Mouse (Mus musculus): ENCODE measurements around the gene Zfhx3.
"Not testable (repeated sequence)": the region's sequence is repeated elsewhere in the genome, so short reads cannot be mapped to it uniquely, and the experiment has no call there.

Gene Zfhx3

DNA sequence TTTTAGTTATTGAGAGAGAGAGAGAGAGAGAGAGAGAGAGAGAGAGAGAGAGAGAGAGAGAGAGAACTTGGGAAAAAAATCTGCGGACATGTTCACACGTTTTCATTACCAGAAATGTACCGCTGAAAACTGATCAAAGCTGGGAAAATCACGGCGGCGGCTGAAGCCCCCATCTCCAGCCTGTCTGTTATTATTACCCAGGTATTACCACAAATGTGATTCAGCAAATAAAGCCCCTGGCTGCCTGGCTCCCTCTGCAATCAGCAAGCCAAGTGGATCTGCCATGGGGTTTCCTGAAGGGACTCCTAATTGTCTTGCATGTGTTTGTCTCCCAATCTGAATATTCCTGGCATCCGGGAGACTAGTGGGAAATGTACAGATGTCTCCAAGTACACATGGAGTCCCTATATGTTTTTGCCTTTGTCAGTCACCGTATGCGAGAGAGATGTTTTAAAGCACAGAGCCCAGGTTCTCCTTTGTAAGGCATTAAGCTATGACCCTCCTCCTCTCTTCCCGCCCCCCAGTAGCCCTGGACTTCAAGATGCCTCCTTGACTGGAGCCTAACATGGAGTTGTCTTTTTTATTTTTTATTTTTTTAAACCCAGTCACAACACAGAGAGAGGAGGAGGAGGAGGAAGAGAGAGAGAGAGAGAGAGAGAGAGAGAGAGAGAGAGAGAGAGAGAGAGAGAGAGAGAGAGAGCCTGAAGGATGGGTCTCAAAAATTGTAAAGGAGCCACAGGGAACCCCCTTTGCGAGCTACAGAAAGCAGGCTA, at the start of gene Zfhx3:
Zfhx3 (plus strand) TSS at position 723 of the 773 bp plus-strand sequence.
- DNase-seq = no peak

DNA sequence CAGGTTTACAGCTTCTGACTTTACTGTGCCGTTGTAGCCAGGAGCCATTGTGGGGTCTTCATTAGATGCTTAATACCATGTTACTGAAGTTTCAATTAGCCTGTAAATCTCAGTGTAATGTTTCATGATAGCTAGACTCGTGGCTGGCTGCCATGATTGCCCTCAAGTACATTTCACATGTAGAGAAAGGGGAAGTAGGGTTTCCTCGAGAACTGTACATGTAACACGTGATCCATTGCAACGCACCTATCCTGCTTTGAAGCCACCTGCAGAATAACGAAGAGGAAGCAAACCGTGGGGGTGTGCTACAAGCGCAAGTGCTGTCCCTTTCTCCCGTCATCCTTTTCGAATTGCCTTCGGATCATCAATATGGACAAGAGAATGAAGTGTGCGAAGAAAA, 23.5 kb upstream of the Zfhx3 start:
- no peak for DNase-seq

DNA sequence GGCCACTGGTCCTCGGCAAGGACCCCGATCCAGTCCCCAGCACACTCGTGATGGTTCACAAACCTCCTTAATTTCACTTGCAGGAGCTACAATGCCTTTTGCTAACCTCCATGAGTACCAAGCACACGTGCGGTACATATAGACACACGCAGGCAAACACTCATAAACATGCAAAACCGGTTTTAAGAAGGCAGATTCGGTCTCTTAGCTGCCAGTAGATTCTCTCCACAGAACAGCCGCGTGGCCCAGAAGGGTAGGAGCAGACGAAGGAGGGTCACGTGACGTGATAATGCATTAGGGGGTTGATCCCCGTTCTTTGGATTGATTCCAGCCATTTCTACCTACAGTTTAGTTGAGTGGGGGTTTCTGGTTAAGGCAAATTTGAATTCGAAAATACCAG, 16.3 kb upstream of the Zfhx3 start:
- DNase-seq = no peak

DNA sequence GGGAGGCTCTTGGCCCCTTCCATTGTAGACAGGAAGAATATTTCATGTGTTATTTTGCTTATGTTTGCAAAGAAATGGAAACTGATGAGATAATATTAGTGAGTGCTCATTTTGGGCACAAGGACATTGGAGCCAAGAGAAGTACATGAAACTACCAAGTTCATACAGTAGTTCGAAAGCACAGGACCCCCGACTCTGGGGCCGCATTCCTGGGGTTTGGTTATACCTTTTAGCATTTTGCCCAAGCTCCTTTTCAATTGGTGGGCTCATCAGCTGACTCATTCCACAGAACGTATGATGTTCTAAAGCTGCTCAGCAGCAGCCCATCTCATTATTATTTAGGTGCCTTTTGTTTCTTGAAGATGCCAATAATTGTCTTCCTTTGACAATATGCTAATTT, 5.7 kb upstream of the Zfhx3 start:
- no peak for DNase-seq

DNA sequence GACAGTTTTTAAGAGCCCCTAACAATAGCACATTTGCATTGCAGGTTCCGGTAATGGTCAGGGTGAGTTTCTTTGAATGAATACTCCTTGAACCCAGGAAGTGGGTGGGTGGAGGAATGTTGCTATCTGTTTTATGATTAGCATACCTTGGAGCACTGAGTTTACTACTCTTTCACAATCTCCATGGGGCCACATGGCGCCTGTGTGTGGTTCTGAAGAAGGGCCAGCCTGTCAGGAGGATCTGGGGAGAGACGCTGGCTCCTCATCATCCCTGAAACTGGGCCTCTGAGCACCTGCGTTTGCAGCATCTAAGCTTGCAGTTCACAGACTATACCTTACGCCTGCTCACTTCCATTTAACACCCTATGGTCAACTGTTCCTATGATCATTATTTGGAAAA, 4.2 kb upstream of the Zfhx3 start:
- DNase-seq = not testable (repeated sequence)

DNA sequence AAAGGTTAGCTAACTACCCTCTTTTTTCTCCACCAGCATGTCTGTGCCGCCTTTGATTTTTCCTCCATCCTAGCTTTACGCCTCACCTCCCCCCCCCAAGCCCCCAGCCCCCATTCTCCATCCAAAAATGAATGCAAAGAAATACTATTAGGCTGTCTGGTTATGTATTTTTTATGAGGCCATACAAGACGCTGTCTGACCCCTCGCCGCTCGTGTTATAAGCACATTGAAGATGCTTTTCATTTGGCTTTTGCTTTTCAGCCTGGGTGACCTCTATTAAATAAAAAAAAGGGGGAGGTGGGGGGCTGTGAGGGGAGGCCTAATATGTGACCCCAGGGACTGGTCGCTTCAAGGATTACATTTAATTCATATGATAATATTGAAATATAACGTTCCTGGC, 2.3 kb upstream of the Zfhx3 start:
- no peak for DNase-seq

DNA sequence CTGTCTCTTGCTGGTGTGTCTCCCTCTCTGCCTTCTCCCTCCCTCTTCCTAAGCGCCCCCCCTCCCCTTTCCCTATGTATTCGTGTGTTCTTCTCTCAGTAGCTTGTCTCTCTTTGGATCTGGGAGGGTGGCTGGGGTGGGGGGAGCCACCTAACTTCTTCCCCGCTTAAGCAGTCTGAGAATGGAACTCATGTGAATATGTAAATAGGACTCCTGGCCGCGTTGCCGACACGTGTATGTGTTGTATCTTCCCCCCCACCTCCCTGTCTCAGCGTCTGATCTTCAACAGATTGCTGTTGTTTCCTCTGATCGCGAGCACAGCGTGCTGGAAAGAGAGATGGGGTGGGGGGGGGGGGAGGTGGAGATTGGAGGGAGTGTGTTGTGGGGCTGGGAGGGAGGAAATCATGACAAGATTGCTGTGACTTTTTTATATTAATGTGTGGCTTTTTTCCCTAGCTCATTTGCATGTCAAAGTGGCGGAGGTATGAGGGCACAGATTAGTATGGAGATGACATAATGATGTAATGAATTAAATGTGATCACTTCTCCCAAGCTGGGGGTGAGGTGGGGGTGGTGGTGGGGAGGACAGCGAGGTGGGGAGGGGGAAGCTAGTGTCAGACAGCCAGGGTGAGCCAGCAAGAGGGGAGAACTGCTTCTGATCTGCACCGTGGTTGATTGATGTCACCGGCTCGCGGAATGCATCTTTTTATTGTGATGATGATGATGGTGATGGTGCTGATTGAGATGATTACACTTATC, 487 bp downstream of the Zfhx3 start:
- no peak for DNase-seq

DNA sequence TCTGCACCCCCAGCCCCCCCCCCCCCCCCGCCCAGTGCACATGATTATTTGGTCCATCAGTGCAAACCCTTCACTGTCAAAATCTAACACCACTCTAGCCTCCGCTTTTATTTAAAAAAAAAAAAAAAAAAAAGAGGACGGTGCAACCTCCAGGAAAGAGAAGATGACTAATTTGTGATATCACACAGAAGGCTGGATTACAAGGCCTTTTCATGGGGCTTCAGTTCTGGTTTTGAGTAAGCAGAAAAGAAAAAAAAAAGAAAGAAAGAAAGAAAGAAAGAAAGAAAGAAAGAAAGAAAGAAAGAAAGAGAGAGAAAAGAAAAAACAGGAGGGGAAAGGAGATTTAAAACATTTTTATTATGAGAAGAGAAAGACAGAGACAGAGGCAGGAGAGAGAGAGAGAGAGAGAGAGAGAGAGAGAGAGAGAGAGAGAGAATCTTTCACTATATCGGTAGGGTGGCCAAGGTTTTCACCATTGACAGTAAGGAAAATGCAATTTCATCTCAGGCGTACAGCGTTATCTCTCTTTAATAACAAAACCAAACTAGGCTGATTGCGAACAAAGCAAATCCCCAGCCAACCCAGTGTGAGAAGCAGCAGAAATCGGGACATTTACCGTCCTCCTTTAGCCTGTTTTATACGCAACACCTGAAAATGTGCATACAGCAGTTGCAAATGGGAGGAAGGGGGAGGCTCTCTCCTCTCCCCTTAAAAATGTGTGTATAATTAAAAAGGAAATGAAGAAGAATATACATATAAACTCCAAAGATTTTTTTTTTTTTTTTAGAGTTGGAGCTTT, 1.3 kb downstream of the Zfhx3 start:
- no peak for DNase-seq

DNA sequence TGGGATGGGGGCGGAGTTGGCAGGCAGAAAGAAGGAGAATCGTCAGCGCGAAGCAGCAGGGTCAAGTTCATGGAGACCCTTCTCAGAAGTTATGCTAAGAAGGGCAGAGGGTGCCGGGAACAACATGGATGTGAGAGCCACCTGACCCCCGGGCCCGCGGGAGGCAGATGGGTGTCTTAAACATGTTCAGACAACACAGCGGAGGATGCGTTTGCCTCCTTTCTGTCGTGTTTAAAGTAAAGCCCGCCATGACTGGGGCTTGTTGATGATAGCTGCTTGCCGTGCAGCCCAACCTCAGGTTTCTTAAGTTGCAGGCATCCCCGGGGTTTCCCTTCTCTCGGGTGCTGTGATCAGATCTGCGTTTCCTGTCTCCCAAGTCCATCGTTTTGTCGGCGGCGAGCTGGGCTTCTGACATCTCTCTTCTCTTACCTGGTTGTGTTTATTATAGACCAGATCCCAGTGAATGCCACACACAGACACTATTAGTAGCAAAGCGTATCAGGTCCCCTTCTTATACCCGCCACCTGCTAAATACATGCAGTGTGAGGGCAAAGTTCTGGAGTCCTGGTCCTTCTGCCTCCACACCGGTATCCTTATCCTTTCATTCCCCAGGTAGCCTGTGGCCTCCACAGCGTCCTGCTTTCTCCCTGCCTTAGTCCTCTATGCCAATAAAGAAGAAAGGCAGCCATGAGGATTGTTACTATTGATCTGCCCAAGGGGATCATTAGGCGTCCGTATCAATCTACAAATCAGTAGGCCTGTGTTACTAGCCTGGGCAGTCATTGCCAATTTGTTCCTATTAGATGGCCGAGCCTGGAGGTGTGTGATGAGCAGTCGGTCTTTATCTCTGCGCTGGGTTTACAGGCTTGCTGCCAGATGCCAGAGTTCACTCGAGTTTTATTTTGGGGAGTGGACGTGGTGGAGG, 2.5 kb downstream of the Zfhx3 start:
- no peak for DNase-seq

DNA sequence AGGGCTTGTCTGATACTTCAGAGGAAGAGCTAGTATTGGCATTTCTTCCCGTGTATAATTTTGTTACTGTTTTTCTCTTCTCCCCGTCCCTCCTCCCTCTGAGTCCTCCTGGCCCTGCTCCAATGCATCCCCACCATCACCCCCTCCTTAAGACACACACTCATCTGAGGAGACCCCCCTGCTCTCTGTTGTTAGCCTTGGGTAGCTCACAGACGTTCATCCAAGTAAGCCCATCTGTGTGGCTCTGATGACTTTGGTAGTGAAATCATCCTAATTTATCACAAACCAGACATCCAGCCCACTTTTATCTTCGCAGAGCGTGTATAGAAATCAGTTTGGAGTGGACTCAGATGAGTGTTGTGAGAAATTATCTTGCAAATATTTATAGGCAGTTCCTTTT, 4.4 kb downstream of the Zfhx3 start:
- DNase-seq = no peak

DNA sequence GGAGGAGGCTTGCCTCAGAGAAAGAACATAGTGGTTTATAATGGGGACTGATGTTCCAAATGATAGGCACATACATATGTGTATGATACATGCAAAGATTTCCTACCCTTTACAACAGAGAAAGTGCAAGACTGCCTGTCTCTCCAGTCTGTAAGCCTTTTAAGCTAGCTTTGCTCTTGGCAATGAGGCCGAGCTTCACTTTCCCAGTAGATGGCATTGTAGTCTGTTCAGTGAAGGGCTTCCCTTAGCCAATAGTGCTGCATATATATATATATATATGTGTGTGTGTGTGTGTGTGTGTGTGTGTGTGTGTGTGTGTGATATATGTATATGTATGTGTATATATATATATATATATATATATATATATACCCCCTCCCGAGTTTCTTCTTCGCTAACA, 13.4 kb downstream of the Zfhx3 start:
- DNase-seq = no peak

DNA sequence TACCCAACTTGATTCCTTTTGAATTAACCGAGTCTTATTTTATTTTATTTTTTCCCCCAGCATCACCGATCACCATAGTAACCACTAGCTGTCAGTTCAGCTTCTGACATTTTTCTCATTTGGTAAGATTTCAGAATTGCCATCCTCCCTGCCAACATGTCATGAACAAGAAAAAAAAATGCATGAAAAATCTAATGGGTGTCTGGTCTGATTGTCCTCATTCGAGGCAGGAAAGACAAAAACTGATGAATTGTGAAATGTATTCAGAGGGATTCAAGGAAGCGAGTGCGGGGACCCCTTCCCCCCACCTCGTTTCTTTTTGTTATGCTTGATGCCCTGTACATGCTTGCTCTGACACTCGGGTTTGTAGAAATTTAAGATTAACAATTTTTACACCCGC, 15.1 kb downstream of the Zfhx3 start:
- DNase-seq = no peak

DNA sequence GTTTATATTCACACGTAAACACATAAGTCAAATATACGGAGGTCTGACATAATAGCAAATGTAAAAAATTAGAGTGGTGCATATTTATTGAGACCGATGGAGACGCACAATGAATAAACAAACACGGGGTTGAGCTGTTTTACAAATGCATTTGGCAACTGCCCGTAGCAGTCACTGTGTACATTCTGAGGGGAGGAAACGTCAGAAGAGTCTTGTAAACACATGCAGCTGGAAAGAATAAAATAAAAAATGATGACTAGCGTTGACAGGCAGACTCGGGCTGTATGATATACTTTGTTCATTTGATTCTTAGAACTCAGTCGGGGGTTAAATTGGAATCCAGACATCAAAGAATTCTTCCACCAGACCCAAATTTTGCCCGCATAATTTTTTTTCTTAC, 18.0 kb downstream of the Zfhx3 start:
- DNase-seq = no peak

DNA sequence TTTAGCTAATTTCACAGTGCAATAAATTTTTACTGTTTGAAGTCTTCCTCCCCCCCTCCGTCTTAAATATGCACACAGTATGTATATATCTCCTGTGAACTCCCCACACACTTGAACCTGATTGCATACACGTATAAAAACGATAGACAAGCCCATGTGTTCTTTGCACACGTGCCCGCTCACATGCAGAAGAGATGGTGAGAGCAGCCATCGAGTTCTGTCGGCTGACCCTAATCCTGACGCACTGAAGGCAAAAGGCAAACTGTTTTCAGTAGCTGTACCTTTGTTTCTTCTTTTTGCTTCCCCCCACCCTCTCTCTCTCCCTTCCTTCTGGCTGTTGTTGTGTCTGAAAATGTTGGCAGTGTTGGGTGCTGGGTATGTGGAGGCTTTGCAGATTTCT, 18.4 kb downstream of the Zfhx3 start:
- DNase-seq = no peak

DNA sequence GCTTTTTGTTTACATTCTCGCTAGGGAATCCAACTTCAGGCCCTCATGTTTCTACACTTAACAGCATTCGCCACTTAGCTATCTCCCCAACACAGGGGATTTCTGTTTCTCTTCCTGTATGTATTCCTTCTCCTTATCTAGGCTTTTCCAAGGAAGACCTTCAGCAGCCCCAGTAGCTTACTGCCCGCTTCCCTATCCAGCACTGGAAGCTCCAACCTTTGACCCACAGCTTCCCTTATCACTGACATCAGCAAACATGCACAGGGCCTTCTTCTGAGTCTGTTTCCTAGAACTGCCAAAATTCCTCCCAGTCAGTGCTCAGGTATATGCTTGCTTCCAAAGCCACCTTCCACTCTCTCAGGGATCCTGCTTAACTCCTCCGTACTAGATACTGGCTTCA, 29.8 kb downstream of the Zfhx3 start:
- no peak for DNase-seq

DNA sequence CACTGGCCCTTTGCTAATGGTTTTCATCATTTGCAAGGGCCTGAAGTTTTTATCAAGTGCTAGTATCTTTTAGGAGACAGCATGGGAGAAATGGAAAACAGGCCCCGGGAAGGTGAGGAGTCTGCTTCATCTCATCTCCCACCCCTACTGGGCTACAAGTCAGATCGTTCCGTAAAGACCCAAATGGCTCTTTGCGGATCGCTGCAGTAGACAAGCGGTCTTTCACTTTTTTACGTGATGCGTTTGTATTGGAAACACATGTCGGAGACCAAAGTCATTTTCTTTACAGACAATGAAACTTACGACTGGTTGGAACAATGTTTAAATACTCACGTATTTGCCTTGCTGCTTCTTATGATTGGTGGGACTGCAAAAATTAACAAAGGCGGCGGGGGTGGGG, 32.0 kb downstream of the Zfhx3 start:
- no peak for DNase-seq

DNA sequence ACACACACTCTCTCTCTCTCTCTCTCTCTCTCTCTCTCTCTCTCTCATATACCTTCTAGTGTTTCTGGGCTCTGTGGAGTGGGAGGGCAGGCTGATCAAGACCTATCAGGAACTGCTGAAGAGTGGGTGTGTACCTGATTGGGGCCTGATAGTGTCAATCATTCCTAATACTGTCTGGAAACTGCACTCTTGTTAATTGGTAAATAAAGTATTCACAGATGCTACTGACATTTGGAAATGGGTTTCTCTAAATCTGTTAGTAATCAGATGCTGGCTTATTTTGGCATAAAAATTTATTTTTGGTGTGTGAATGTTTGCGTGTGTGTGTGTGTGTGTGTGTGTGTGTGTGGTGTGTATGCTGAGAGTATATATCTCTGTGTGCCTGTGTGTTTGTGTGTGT, 35.8 kb downstream of the Zfhx3 start:
- DNase-seq = no peak

DNA sequence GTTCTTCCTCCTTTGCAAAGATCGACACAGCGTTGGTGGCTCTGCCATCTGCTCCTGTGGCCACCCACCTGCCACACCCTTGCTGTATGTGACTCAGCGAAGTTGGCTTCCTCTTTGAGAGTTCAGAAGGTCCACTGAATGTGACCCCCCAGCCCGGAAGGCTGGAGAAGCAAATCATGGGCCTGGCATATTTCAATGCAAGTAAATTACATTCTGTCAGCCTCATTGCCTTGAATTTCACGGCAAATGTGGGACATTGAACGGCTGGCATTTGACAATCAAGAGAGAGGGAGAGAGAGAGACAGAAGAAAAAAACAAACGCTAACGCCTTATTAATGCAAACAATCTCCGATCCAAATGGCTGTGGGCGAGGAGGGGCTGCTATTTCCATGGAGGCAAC, 38.2 kb downstream of the Zfhx3 start:
- DNase-seq = no peak

DNA sequence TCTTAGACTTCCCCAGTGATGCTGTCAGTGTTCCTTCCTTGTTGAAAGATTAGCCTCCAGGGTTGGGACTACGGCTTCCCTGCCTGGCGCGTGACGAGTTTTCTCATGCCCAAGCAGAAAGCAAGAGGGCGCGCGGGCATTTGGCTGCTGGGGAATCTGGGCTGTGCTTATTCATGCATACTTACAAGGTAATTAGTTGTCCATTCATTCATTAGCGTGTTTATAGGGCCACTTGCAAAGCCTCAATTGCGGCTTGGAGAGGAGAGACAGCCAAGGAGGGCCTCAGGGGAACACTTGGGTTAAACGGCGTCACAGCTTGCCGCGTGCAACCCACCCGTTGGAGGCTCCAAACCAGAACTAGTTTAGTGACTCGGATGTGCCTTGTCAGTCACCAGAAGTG, 44.2 kb downstream of the Zfhx3 start:
- DNase-seq = no peak

DNA sequence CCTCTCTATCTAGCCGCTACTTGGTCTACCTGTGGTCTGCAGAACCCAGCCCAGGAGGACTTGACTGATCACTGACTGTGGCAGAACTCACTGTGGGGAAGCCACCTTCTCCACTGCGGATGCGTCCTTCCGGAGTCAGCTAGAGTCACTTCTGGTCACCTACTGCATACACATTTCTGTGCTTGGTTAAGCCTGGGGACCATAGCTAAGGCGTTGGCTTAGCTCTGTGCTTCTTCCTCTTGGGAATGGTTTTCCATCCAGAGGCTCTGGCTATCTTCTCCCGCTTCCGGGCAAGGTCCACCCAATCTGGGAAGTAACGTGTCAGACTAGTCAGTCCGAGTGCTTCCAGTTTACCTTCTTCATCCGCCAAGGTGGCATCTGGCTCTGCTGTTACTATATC, 56.4 kb downstream of the Zfhx3 start:
- DNase-seq = no peak

DNA sequence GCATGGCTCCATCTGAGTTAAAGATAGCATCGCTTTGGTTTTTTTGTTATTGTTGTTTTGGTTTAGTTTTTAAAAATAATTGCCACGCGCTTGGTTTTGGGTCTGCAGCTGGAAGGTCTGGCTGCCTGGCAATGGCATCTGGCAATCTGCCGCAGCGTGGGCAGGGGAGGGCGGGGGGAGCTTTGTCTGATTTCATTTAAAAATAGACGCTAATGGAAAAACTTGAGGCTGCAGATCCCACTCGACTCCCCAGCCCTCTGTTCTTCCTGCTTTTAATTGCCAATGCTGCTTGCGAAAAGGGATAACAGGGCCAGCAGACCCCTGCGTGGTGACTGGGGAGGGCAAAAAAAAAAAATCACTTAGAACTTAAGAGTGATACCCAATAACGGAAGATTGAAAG, 69.1 kb downstream of the Zfhx3 start:
- DNase-seq = no peak

DNA sequence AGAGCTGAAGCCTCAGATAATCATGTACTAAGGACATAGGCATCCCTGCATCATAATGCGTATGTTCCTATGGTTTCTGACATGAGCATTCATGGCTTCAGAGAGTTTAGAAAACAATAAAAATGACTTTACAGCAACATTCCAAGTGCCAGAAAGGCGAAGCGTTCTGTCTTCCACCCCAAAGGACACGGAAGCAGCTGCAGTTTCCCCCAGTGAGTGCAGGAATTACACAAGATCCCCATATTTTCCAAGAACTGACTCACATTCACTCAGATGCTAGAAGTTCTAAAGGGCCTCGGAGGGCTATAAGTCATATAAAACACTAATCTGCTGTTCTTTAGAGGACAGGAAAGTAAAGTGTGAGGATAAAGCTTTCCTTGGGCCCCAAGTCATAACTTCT, 75.3 kb downstream of the Zfhx3 start:
- no peak for DNase-seq

DNA sequence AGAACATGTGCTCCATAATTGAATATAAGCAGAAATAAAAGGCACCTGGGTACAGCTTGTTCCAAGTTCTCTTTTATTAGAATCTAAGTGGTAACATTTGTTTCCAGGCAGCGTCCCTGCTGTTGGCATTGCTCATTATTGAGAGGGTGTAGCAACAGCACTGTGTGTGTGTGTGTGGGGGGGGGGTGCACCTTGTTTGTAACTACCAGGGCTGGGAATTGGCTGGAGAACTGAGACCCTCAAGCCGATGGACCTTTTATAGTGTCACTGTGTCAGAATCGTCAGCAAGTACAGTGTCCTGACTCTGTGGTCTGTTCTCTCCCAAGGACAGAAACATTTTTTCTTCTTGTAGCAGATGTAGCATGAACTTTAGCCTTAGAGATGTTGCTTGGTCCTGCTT, 77.2 kb downstream of the Zfhx3 start:
- no peak for DNase-seq
